Mouse (Mus musculus) erythroblast, embryonic 14.5 days (primary cell): ENCODE data around the gene Ano9.

Experiments used
- GATA1 ChIP-seq: IDR thresholded peaks from 2 replicates; pipeline ENCODE4 v1.6.1; 2012; ENCODE audit warnings: low read length, inconsistent platforms, mixed read lengths
- TAL1 ChIP-seq: IDR thresholded peaks from 3 replicates; pipeline ENCODE4 v1.6.1; 2012; ENCODE audit warnings: low read length, inconsistent platforms, mixed read lengths

GRCm38 (mm10) chr7:141055785-141056184, 61.8 kb downstream of the Ano9 start:
- TF ChIP-seq GATA1 (no peak), TAL1 (no peak)
